In genomic region chr14:103088624-103089023, GRCm38 (mm10) we compare ENCODE assay signal across 10 mouse cellular contexts. TPM values are rescaled to one million over a fixed set of nuclear protein-coding genes. Genes with fewer than 3 reads are reported as not detected.
DNase-seq lines count a peak whose midpoint lies in the region; ATAC-seq and TF ChIP-seq lines count a peak whose summit lies in the region.
"Had no signal": no experiment of that assay in that cellular context is flagged by ENCODE, and none has a peak within 500 bp of the region (broad histone marks: within the 10 kb centered on the region; RNA-seq: fewer than 3 reads in every experiment).

No protein-coding gene starts in this region.

- peak; percentile 56 for TF ChIP-seq RAD21 in CH12.LX (IDR thresholded peaks at IDR 0.05; ENCODE audit: low read depth, low read length)

- peaks cover 19% of the 10 kb centered on the region for H3K4me1 ChIP-seq in intestine, embryonic 15.5 days (replicated peaks)
- peaks cover 13% of the 10 kb centered on the region for H3K4me1 ChIP-seq in intestine, embryonic 16.5 days (ENCODE audit: control insufficient read depth, insufficient read depth, low read length)
- peaks cover 0 to 10% of the 10 kb centered on the region in 2 experiments; a peak in 2 of 4 replicates for H3K4me1 ChIP-seq in CH12.LX (ENCODE audit: control insufficient read depth in 1 of 2, insufficient read depth in 2 of 2)
- H3K4me1 ChIP-seq in limb, embryonic 11.5 days (ENCODE audit: control insufficient read depth, insufficient read depth, low read length): no peaks in the 10 kb centered on the region

- H3K79me2 ChIP-seq in CH12.LX (replicated peaks; ENCODE audit: control insufficient read depth, extremely low read depth, insufficient read depth, poor library complexity, severe bottlenecking): peaks cover 30% of the 10 kb centered on the region

- no peaks in the 10 kb centered on the region for H3K9me3 ChIP-seq in intestine, embryonic 15.5 days
- H3K9me3 ChIP-seq in intestine, embryonic 16.5 days (ENCODE audit: control insufficient read depth, low read length): no peaks in the 10 kb centered on the region
- no peaks in the 10 kb centered on the region for H3K9me3 ChIP-seq in CH12.LX (replicated peaks; ENCODE audit: low read length)
- no peaks in the 10 kb centered on the region for H3K9me3 ChIP-seq in limb, embryonic 11.5 days (ENCODE audit: control insufficient read depth, low read length)
- H3K9me3 ChIP-seq: embryonic facial prominence, embryonic 13.5 days; liver, embryonic 15.5 days had no signal

- H3K27me3 ChIP-seq in intestine, embryonic 15.5 days (replicated peaks): no peaks in the 10 kb centered on the region
- H3K27me3 ChIP-seq in intestine, embryonic 16.5 days (replicated peaks; ENCODE audit: control insufficient read depth, insufficient read depth, low read length): no peaks in the 10 kb centered on the region
- no peaks in the 10 kb centered on the region for H3K27me3 ChIP-seq in CH12.LX (replicated peaks)
- no peaks in the 10 kb centered on the region for H3K27me3 ChIP-seq in limb, embryonic 11.5 days (ENCODE audit: control insufficient read depth, insufficient read depth, low read length)
- H3K27me3 ChIP-seq: embryonic facial prominence, embryonic 13.5 days; liver, embryonic 15.5 days had no signal

- peak; percentile 62 for DNase-seq in CH12.LX (ENCODE audit: extremely low read depth)
- DNase-seq in brain, embryonic 14.5 days (ENCODE audit: low read depth): peak; percentile 61
- peak; percentile 50 for DNase-seq in forelimb bud, embryonic 11.5 days (ENCODE audit: low read depth, low spot score)
- peak; percentile 47 for DNase-seq in limb, embryonic 11.5 days (ENCODE audit: low spot score)
- DNase-seq in gastrocnemius, postnatal 10 days: no peak

- in situ Hi-C loops in CH12.LX (cut with MboI; ENCODE audit: low pct_ligation_motif_present, low pct_unique_long_range_greater_than_20kb, low sequenced_read_pairs): no loop called here

- H3K4me2 ChIP-seq in intestine, embryonic 15.5 days (replicated peaks): no peak overlapping the region
- no peak overlapping the region for H3K4me2 ChIP-seq in intestine, embryonic 16.5 days (ENCODE audit: low read depth, low read length)
- H3K4me2 ChIP-seq in CH12.LX (ENCODE audit: insufficient read depth, low read depth, poor library complexity, severe bottlenecking): no peak overlapping the region
- H3K4me2 ChIP-seq in limb, embryonic 11.5 days (ENCODE audit: low read depth, severe bottlenecking): no peak overlapping the region
- H3K4me2 ChIP-seq: embryonic facial prominence, embryonic 13.5 days; liver, embryonic 15.5 days had no signal

- peaks cover 15% of the 10 kb centered on the region for H3K36me3 ChIP-seq in intestine, embryonic 15.5 days
- peaks cover 15% of the 10 kb centered on the region for H3K36me3 ChIP-seq in intestine, embryonic 16.5 days (ENCODE audit: control insufficient read depth, insufficient read depth, low read length)
- peaks cover 56 to 91% of the 10 kb centered on the region in 2 experiments for H3K36me3 ChIP-seq in CH12.LX (replicated peaks in 1 of 2; ENCODE audit: control insufficient read depth in 1 of 2, insufficient read depth in 1 of 2, low read length in 1 of 2)
- peaks cover 12% of the 10 kb centered on the region; the same call in 1 of the 2 replicates for H3K36me3 ChIP-seq in limb, embryonic 11.5 days (ENCODE audit: control insufficient read depth, insufficient read depth, low read length)

- TF ChIP-seq EP300 in CH12.LX (IDR thresholded peaks at IDR 0.05; ENCODE audit: low read length): no peak

- no peak overlapping the region for H3K27ac ChIP-seq in intestine, embryonic 15.5 days
- no peak overlapping the region for H3K27ac ChIP-seq in intestine, embryonic 16.5 days (ENCODE audit: low read length)
- H3K27ac ChIP-seq in CH12.LX (ENCODE audit: insufficient read depth, low read depth): no peak overlapping the region
- H3K27ac ChIP-seq in limb, embryonic 11.5 days (replicated peaks; ENCODE audit: low read depth, low read length): no peak overlapping the region
- H3K27ac ChIP-seq: embryonic facial prominence, embryonic 13.5 days had no signal

- TF ChIP-seq POLR2A in CH12.LX (IDR thresholded peaks at IDR 0.05; ENCODE audit: low read depth, low read length): no peak
- no peak for TF ChIP-seq POLR2A in brain, embryonic 14.5 days (IDR thresholded peaks at IDR 0.05; ENCODE audit: borderline replicate concordance, extremely low read depth, insufficient read depth, insufficient read length, poor library complexity, severe bottlenecking)

- ATAC-seq in intestine, embryonic 15.5 days: 0 out of 2 replicates have a peak, but pooled peaks have one; percentile 16
- no peak; the same call in 1 of the 2 replicates for ATAC-seq in intestine, embryonic 16.5 days
- no peak for ATAC-seq in limb, embryonic 11.5 days (ENCODE audit: insufficient number of reproducible peaks, low FRiP score, low TSS enrichment, low read depth)
- ATAC-seq in neutrophil, adult 5-6 weeks (ENCODE audit: extremely low read depth, insufficient number of reproducible peaks, low FRiP score, poor library complexity, severe bottlenecking): peak; percentile 72

- dilution Hi-C loops in CH12.LX (cut with MboI; ENCODE audit: extremely low pct_ligation_motif_present, extremely low pct_unique_long_range_greater_than_20kb, low sequenced_read_pairs): no loop called here

- WGBS in intestine, embryonic 15.5 days: 64% methylated on average over 6 of the region's 6 CpGs
- WGBS in intestine, embryonic 16.5 days: 63% methylated on average over 6 of the region's 6 CpGs
- 68% methylated on average over 6 of the region's 6 CpGs for WGBS in limb, embryonic 11.5 days

- TF ChIP-seq CTCF in CH12.LX (conservative IDR thresholded peaks at IDR 0.05 in 1 of 2, IDR thresholded peaks at IDR 0.05 in 1 of 2; ENCODE audit: low read depth in 2 of 2, low read length in 2 of 2): peak; percentile 75 to 83
- TF ChIP-seq CTCF in brain, embryonic 14.5 days (IDR thresholded peaks at IDR 0.05; ENCODE audit: borderline replicate concordance, extremely low read depth, insufficient read depth, insufficient read length): peak; percentile 60; the same call in 1 of the 2 replicates

- no peak overlapping the region for H3K9ac ChIP-seq in intestine, embryonic 15.5 days
- H3K9ac ChIP-seq in intestine, embryonic 16.5 days (ENCODE audit: low read depth, low read length): no peak overlapping the region
- no peak overlapping the region for H3K9ac ChIP-seq in CH12.LX (ENCODE audit: insufficient read depth, low read depth)
- H3K9ac ChIP-seq in limb, embryonic 11.5 days (ENCODE audit: low read length): no peak overlapping the region
- H3K9ac ChIP-seq: embryonic facial prominence, embryonic 13.5 days; liver, embryonic 15.5 days had no signal

- no peak overlapping the region for H3K4me3 ChIP-seq in intestine, embryonic 15.5 days (replicated peaks)
- H3K4me3 ChIP-seq in intestine, embryonic 16.5 days (ENCODE audit: low read length): no peak overlapping the region
- H3K4me3 ChIP-seq in CH12.LX (replicated peaks in 1 of 3; ENCODE audit: low read depth in 2 of 3, low read length in 2 of 3, poor library complexity in 1 of 3): no peak overlapping the region
- no peak overlapping the region for H3K4me3 ChIP-seq in limb, embryonic 11.5 days (ENCODE audit: low read depth, low read length)
- H3K4me3 ChIP-seq: embryonic facial prominence, embryonic 13.5 days; liver, embryonic 15.5 days had no signal

TF ChIP-seq in CH12.LX, 34 proteins besides CTCF, POLR2A, EP300 and RAD21:
- peak; percentile 75 for TF ChIP-seq SMC3 (IDR thresholded peaks at IDR 0.05; ENCODE audit: low read depth, low read length)
- no peak for TF ChIP-seq MXI1 (IDR thresholded peaks at IDR 0.05; ENCODE audit: low read depth, low read length)
- TF ChIP-seq USF2 (conservative IDR thresholded peaks at IDR 0.05; ENCODE audit: low read depth, low read length): no peak
- no peak for TF ChIP-seq E2F4 (IDR thresholded peaks at IDR 0.05; ENCODE audit: insufficient replicate concordance, low read depth, low read length)

RNA-seq across cellular contexts. Expression of gene Fbxl3, which starts 10.7 kb away (rescaled TPM):
- 22.4 and 23.0 TPM in 2 replicates for polyA plus RNA-seq in intestine, embryonic 15.5 days (2015; fragmentation: Nextera tagmentation; extraction: Ambion mirVana)
- polyA plus RNA-seq in intestine, embryonic 16.5 days (2015; fragmentation: Nextera tagmentation; extraction: Ambion mirVana): 19.0 and 19.4 TPM in 2 replicates
- total RNA-seq in CH12.LX (2012; rRNA removed): 21.4 and 22.6 TPM in 2 replicates
- total RNA-seq in CH12.LX (2014; rRNA removed): 37.5 and 39.5 TPM in 2 replicates
- polyA plus RNA-seq in CH12.LX (2012; ENCODE audit: insufficient read length, low read depth): 37.1 and 43.3 TPM in 2 replicates
- polyA plus RNA-seq in brain, embryonic 14.5 days (2012; rRNA removed): 78.8 and 84.4 TPM in 2 replicates
- 24.0 and 25.2 TPM in 2 replicates for polyA plus RNA-seq in limb, embryonic 11.5 days (2014; fragmentation: Nextera tagmentation; extraction: Ambion mirVana)
- total RNA-seq in neutrophil, adult 5-6 weeks (2017): 203 and 231 TPM in 2 replicates
- 10 to 100 TPM; 45.9 to 46.0 TPM for total RNA-seq in gastrocnemius, postnatal 10 days (2021)

RNA-seq across cellular contexts. Expression of gene Cln5, which starts 18.6 kb away (rescaled TPM):
- 29.0 and 29.6 TPM in 2 replicates for polyA plus RNA-seq in intestine, embryonic 15.5 days (2015; fragmentation: Nextera tagmentation; extraction: Ambion mirVana)
- polyA plus RNA-seq in intestine, embryonic 16.5 days (2015; fragmentation: Nextera tagmentation; extraction: Ambion mirVana): 27.2 and 28.3 TPM in 2 replicates
- 27.0 and 29.2 TPM in 2 replicates for total RNA-seq in CH12.LX (2012; rRNA removed)
- 51.5 and 62.0 TPM in 2 replicates for total RNA-seq in CH12.LX (2014; rRNA removed)
- 33.5 and 34.7 TPM in 2 replicates for polyA plus RNA-seq in CH12.LX (2012; ENCODE audit: insufficient read length, low read depth)
- 8.6 and 9.7 TPM in 2 replicates for polyA plus RNA-seq in brain, embryonic 14.5 days (2012; rRNA removed)
- polyA plus RNA-seq in limb, embryonic 11.5 days (2014; fragmentation: Nextera tagmentation; extraction: Ambion mirVana): 27.9 and 29.8 TPM in 2 replicates
- 70.2 and 73.2 TPM in 2 replicates for total RNA-seq in neutrophil, adult 5-6 weeks (2017)
- 10 to 100 TPM in 1 of 2 experiments, 1 to 10 TPM in 1; 8.3 to 11.2 TPM for total RNA-seq in gastrocnemius, postnatal 10 days (2021)

RNA-seq across cellular contexts. Expression of gene Acod1, which starts 41.8 kb away (rescaled TPM):
- 0.06 and 0.08 TPM in 2 replicates for polyA plus RNA-seq in intestine, embryonic 15.5 days (2015; fragmentation: Nextera tagmentation; extraction: Ambion mirVana)
- 0.05 TPM in 1 of 2 replicates, not detected in the other for polyA plus RNA-seq in intestine, embryonic 16.5 days (2015; fragmentation: Nextera tagmentation; extraction: Ambion mirVana)
- total RNA-seq in CH12.LX (2012; rRNA removed) (0.88 and 1.6 TPM in 2 replicates), CH12.LX (2014; rRNA removed) (0.16 and 0.24 TPM in 2 replicates)
- polyA plus RNA-seq in CH12.LX (2012; ENCODE audit: insufficient read length, low read depth): 0.09 TPM in 1 of 2 replicates, not detected in the other
- 0.03 TPM in 1 of 2 replicates, not detected in the other for polyA plus RNA-seq in brain, embryonic 14.5 days (2012; rRNA removed)
- not detected in 2 replicates for polyA plus RNA-seq in limb, embryonic 11.5 days (2014; fragmentation: Nextera tagmentation; extraction: Ambion mirVana)
- total RNA-seq in neutrophil, adult 5-6 weeks (2017): 37.2 and 40.6 TPM in 2 replicates
- not detected for total RNA-seq in gastrocnemius, postnatal 10 days (2021)
- polyA plus RNA-seq: embryonic facial prominence, embryonic 13.5 days had no signal

Comparison
In these comparisons a context has a peak if more than half of its experiments do, and no peak if none do; other contexts are left out.
1. ATAC-seq: peak in intestine, embryonic 15.5 days (single experiment) and neutrophil, adult 5-6 weeks (single experiment); none in intestine, embryonic 16.5 days (single experiment) and limb, embryonic 11.5 days (single experiment).